Mouse (Mus musculus): ENCODE measurements around the gene Exd2.

GRCm38 (mm10) chr12:80453506-80453905 is 9.4 kb upstream of the Exd2 start:
- no peak for TF ChIP-seq CTCF (IDR thresholded peaks at IDR 0.05; ENCODE audit: extremely low read depth, insufficient read depth, low read length)
- TF ChIP-seq POLR2A (IDR thresholded peaks at IDR 0.05; ENCODE audit: extremely low read depth, insufficient read depth, low read length): no peak

Data from cortical plate, adult 2 months (tissue).